Mouse (Mus musculus) kidney, embryonic 16.5 days (tissue): Measurements from ENCODE around the gene Naglu. TPM values are rescaled to one million over a fixed set of nuclear protein-coding genes. Genes with fewer than 3 reads are reported as not detected.

ENCODE experiments used
- ATAC-seq: fragments of 200-750 bp; cut with Nextera tagmentation; 2 replicates; pipeline ENCODE4 v1.8.0; 2017; ENCODE audit warnings: moderate TSS enrichment; ENCODE audit not compliant: low FRiP score, low TSS enrichment
- H3K27ac ChIP-seq: fragments of 300-500 bp; sonication (generic); 2 replicates; pipeline ENCODE4 v1.5.1; 2014; ENCODE audit warnings: low read length
- H3K27me3 ChIP-seq: fragments of 300-500 bp; sonication (generic); 2 replicates; pipeline ENCODE4 v1.6.1; 2014; ENCODE audit warnings: low read length, control low read depth, mixed read lengths; ENCODE audit not compliant: insufficient read depth
- H3K36me3 ChIP-seq: fragments of 300-500 bp; sonication (generic); 2 replicates; pipeline ENCODE4 v1.6.1; 2014; ENCODE audit warnings: low read length, control low read depth, mixed read lengths; ENCODE audit not compliant: insufficient read depth
- H3K4me1 ChIP-seq: fragments of 300-500 bp; sonication (generic); 2 replicates; pipeline ENCODE4 v1.6.1; 2014; ENCODE audit warnings: low read length, control low read depth, mixed read lengths; ENCODE audit not compliant: insufficient read depth
- H3K4me2 ChIP-seq: fragments of 300-500 bp; sonication (generic); replicated peaks from 2 replicates; pipeline ENCODE4 v1.6.1; 2014; ENCODE audit warnings: low read depth, low read length
- H3K4me3 ChIP-seq: fragments of 300-500 bp; sonication (generic); 2 replicates; pipeline ENCODE4 v1.5.1; 2014; ENCODE audit warnings: mild to moderate bottlenecking, low read length
- H3K9ac ChIP-seq: fragments of 300-500 bp; sonication (generic); replicated peaks from 2 replicates; pipeline ENCODE4 v1.6.1; 2014; ENCODE audit warnings: low read length
- H3K9me3 ChIP-seq: fragments of 300-500 bp; sonication (generic); 2 replicates; pipeline ENCODE4 v1.6.1; 2016; ENCODE audit warnings: low read length, control low read depth
- WGBS: fragments of 180-500 bp; shearing (Covaris S2); extraction: QIAGEN DNeasy Blood & Tissue Kit; methylation state at CpG from one replicate; pipeline ENCODE4 v1.1.7; 2014; 5-methylcytosine and 5-hydroxymethylcytosine counted together
- polyA plus RNA-seq: library from polyadenylated mRNA; unstranded; fragments of >200 nt; fragmentation: Nextera tagmentation; extraction: Ambion mirVana; gene quantifications from 2 replicates; pipeline ENCODE4 v1.2.1, GENCODE M21; 2015

The Naglu gene
- polyA plus RNA-seq, 1 experiment from 2014 or later: 23.0 TPM

DNA sequence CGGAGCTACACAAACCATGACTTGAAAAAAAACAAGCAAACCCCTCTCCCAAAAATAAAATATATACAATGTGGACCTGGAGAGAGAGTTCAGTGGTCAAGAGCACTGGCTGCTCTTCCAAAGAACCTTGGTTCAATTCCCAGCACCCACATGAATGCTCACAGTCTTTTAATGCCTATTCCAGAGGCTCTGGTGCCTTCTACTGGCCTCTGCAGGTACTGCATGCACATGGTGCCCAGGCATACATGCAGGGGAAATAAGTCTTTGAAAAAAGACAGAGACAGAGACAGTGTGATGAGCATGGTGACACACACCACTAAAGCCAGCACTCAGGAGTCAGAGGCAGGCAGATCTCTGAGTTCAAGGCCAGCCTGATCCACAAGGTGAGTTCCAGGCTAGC lies 15.8 kb upstream of the Naglu start:
- 96% methylated on average over 1 of the region's 1 CpGs for WGBS
- no peak for ATAC-seq
- peaks cover 10% of the 10 kb centered on the region for H3K36me3 ChIP-seq
- no peaks in the 10 kb centered on the region for H3K27me3 ChIP-seq
- H3K27ac ChIP-seq: no peak overlapping the region
- H3K4me2 ChIP-seq: no peak overlapping the region
- H3K9me3 ChIP-seq: peaks cover 7% of the 10 kb centered on the region; the same call in 1 of the 2 replicates
- H3K4me1 ChIP-seq: peaks cover 14% of the 10 kb centered on the region
- no peak overlapping the region for H3K4me3 ChIP-seq
- no peak overlapping the region for H3K9ac ChIP-seq

- Histone ChIP-seq H3K4me2 (no peak overlapping the region), H3K27me3 (no peaks in the 10 kb centered on the region), H3K36me3 (peaks cover 6% of the 10 kb centered on the region; the same call in 1 of the 2 replicates), H3K4me1 (peaks cover 26% of the 10 kb centered on the region), H3K4me3 (no peak overlapping the region), H3K9ac (no peak overlapping the region), H3K27ac (no peak overlapping the region), H3K9me3 (peaks cover 7% of the 10 kb centered on the region; the same call in 1 of the 2 replicates)
- ATAC-seq: no peak
- WGBS: 82% methylated on average over 14 of the region's 14 CpGs
Observed at GRCm38 (mm10) chr11:101055418-101055817, 14.4 kb upstream of the Naglu start.

GRCm38 (mm10) chr11:101056885-101057284 lies 12.9 kb upstream of the Naglu start:
- no peak overlapping the region for H3K4me2 ChIP-seq
- H3K27ac ChIP-seq: peak overlapping the region; percentile 66
- peaks cover 6% of the 10 kb centered on the region; the same call in 1 of the 2 replicates for H3K36me3 ChIP-seq
- H3K27me3 ChIP-seq: no peaks in the 10 kb centered on the region
- H3K9ac ChIP-seq: no peak overlapping the region
- peaks cover 7% of the 10 kb centered on the region; the same call in 1 of the 2 replicates for H3K9me3 ChIP-seq
- no peak for ATAC-seq
- WGBS: 50% methylated on average over 8 of the region's 8 CpGs
- H3K4me1 ChIP-seq: peaks cover 29% of the 10 kb centered on the region
- no peak overlapping the region for H3K4me3 ChIP-seq

DNA sequence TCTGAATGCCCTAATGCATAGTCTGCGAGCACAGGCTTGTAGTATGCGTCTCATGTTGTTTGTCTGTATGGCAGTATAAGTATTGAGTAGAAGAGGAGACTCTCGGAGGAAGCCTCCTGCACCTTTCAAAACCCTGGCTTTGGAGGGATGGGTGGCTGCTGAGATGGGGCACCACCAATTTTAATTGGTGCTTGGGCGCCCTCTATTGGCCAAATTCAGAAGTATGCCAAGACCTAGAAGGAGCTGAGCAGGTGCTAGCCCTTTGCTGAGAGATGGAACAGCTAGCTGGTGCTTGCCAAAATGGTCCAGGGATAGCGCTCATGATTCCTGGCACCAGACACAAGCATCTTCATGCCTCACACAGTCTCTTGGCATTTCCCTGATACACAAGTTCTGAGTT lies 12.0 kb upstream of the Naglu start:
- Histone ChIP-seq H3K27me3 (no peaks in the 10 kb centered on the region), H3K27ac (no peak overlapping the region), H3K9ac (no peak overlapping the region), H3K4me3 (no peak overlapping the region), H3K4me1 (peaks cover 33% of the 10 kb centered on the region), H3K36me3 (peaks cover 6% of the 10 kb centered on the region; the same call in 1 of the 2 replicates), H3K4me2 (no peak overlapping the region), H3K9me3 (peaks cover 7% of the 10 kb centered on the region; the same call in 1 of the 2 replicates)
- 38% methylated on average over 5 of the region's 5 CpGs for WGBS
- no peak for ATAC-seq

DNA sequence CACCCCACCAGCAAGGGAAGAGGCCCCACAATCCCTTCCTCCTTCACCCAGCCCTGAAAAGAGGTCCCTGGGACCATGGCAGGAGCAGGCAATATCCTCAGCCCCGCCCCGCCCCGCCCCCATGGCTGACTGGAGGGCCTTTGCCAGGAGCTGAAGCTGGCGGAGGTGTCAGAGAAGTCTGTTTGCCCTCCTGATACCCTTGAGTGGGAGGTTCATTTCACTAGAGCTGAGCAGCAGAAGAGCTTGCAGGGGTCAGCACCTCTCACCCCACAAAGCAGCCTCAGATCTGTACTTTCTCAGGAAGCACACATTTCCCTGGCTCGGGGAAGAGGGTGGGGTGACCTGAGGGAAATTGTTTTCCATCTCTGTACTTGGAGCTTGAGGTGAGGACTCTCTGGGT lies 11.1 kb upstream of the Naglu start:
- Histone ChIP-seq H3K4me1 (peaks cover 42% of the 10 kb centered on the region), H3K27me3 (no peaks in the 10 kb centered on the region), H3K9ac (peak overlapping the region; percentile 33), H3K36me3 (peaks cover 4% of the 10 kb centered on the region; the same call in 1 of the 2 replicates), H3K27ac (peak overlapping the region; percentile 56; the same call in 1 of the 2 replicates), H3K4me3 (no peak overlapping the region), H3K9me3 (peaks cover 3% of the 10 kb centered on the region; the same call in 1 of the 2 replicates), H3K4me2 (no peak overlapping the region)
- 0 out of 2 replicates have a peak, but pooled peaks have one; percentile 1 for ATAC-seq
- 35% methylated on average over 5 of the region's 5 CpGs for WGBS

DNA sequence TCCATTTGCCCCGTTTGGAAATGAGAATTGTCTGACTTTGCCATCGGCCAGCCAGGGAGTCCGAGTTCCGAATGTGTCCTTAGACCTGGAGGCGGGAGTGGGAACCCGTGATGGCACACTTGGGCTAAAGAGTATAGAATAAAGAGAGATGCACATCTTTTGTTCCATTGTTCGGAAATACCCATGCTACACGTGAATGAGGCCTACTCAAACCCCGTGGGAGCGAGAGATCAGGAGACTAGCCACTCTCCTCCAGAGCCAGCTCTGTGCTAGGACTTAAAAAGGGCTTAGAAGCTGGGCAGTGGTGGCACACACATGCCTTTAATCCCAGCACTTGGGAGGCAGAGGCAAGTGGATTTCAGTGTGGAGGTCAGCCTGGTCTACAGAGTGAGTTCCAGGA lies 10.3 kb upstream of the Naglu start:
- peaks cover 49% of the 10 kb centered on the region for H3K4me1 ChIP-seq
- no peaks in the 10 kb centered on the region for H3K36me3 ChIP-seq
- peak overlapping the region; percentile 20; the same call in 1 of the 2 replicates for H3K9ac ChIP-seq
- no peak for ATAC-seq
- 76% methylated on average over 10 of the region's 10 CpGs for WGBS
- no peaks in the 10 kb centered on the region for H3K9me3 ChIP-seq
- H3K4me2 ChIP-seq: no peak overlapping the region
- no peaks in the 10 kb centered on the region for H3K27me3 ChIP-seq
- peak overlapping the region; percentile 73 for H3K27ac ChIP-seq
- H3K4me3 ChIP-seq: no peak overlapping the region

GRCm38 (mm10) chr11:101060126-101060525 lies 9.7 kb upstream of the Naglu start:
- 46% methylated on average over 8 of the region's 8 CpGs for WGBS
- Histone ChIP-seq H3K27me3 (no peaks in the 10 kb centered on the region), H3K4me1 (peaks cover 51% of the 10 kb centered on the region), H3K36me3 (no peaks in the 10 kb centered on the region), H3K4me2 (no peak overlapping the region), H3K9me3 (no peaks in the 10 kb centered on the region), H3K9ac (no peak overlapping the region), H3K27ac (peak overlapping the region; percentile 73), H3K4me3 (no peak overlapping the region)
- 0 out of 2 replicates have a peak, but pooled peaks have one; percentile 32 for ATAC-seq

GRCm38 (mm10) chr11:101061049-101061448 lies 8.8 kb upstream of the Naglu start:
- Histone ChIP-seq H3K9ac (no peak overlapping the region), H3K27ac (0 out of 2 replicates have a peak overlapping the region, but pooled peaks have one; percentile 73), H3K4me3 (no peak overlapping the region), H3K9me3 (no peaks in the 10 kb centered on the region), H3K27me3 (no peaks in the 10 kb centered on the region), H3K36me3 (no peaks in the 10 kb centered on the region), H3K4me2 (no peak overlapping the region), H3K4me1 (peaks cover 51% of the 10 kb centered on the region)
- WGBS: 89% methylated on average over 5 of the region's 5 CpGs
- no peak for ATAC-seq

DNA sequence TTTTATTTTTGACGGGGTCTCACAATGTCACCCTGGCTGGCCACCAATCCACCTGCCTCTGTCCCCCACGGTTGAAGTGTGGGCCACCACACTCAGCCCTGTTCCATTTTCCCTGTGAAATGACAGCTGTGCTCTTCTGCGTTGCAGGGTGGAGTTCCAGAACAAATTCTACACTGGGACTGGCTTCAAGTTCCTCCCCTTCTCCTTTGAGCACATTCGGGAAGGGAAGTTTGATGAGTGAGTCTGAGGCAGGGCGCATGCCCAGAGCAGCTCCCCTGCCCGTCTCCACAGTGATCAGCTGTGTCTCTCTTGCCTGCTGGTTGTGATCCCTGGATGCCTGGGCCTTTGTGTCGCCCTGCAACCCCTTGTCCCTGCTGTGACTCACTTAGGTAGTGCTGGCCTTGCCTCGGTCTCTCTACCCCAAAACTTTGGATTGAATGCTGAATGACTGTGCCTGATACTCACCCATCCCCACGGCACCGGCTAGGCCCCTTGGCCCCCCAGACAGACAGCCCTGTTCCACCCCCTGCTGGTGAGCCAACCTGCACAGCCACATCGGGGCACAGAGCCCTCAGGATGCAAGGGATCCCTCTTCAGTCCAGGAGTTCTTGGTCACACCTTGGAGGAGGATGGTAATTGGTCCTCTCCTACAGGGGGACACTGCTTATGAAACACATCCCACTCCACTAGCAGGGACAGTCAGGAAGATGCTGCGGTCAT lies 7.5 kb upstream of the Naglu start:
- 82% methylated on average over 12 of the region's 12 CpGs for WGBS
- Histone ChIP-seq H3K9ac (no peak overlapping the region), H3K27ac (peak overlapping the region; percentile 93; the same call in 1 of the 2 replicates), H3K4me1 (peaks cover 55% of the 10 kb centered on the region), H3K27me3 (no peaks in the 10 kb centered on the region), H3K4me2 (no peak overlapping the region), H3K9me3 (no peaks in the 10 kb centered on the region), H3K36me3 (no peaks in the 10 kb centered on the region), H3K4me3 (no peak overlapping the region)
- ATAC-seq: no peak
